Mouse (Mus musculus): Measurements from ENCODE around the gene Odf3l2.
A peak's percentile ranks its signal among the peaks of the same experiment; 100 is the strongest.

Gene Odf3l2

GRCm38 (mm10) chr10:79631432-79631831 lies 14.1 kb downstream of the Odf3l2 start:
- 0 out of 2 replicates have a peak, but pooled peaks have one; percentile 18 for ATAC-seq (ENCODE audit: low TSS enrichment)

GRCm38 (mm10) chr10:79628377-79628776 lies 17.2 kb downstream of the Odf3l2 start:
- ATAC-seq (ENCODE audit: low TSS enrichment) = no peak

GRCm38 (mm10) chr10:79626156-79626555 lies 19.4 kb downstream of the Odf3l2 start:
- ATAC-seq (ENCODE audit: low TSS enrichment) = no peak

GRCm38 (mm10) chr10:79625398-79625797 lies 20.1 kb downstream of the Odf3l2 start:
- ATAC-seq (ENCODE audit: low TSS enrichment) = no peak

GRCm38 (mm10) chr10:79623950-79624349 lies 21.6 kb downstream of the Odf3l2 start:
- ATAC-seq (ENCODE audit: low TSS enrichment) = 0 out of 2 replicates have a peak, but pooled peaks have one; percentile 9

GRCm38 (mm10) chr10:79616376-79616775 lies 29.2 kb downstream of the Odf3l2 start:
- ATAC-seq (ENCODE audit: low TSS enrichment) = no peak

GRCm38 (mm10) chr10:79615860-79616259 lies 29.7 kb downstream of the Odf3l2 start:
- peak; percentile 18; the same call in 1 of the 2 replicates for ATAC-seq (ENCODE audit: low TSS enrichment)

GRCm38 (mm10) chr10:79614305-79614643 lies 31.3 kb downstream of the Odf3l2 start:
- ATAC-seq (ENCODE audit: low TSS enrichment) = no peak; the same call in 1 of the 2 replicates

- ATAC-seq (ENCODE audit: low TSS enrichment) = peak; percentile 65
Observed at GRCm38 (mm10) chr10:79613578-79614304, 31.8 kb downstream of the Odf3l2 start, which contains the start of gene C2cd4c. C2cd4c (minus strand) TSS chr10:79614025.

- no peak for ATAC-seq (ENCODE audit: low TSS enrichment)
Observed at GRCm38 (mm10) chr10:79612192-79613135, 33.1 kb downstream of the Odf3l2 start.

GRCm38 (mm10) chr10:79611296-79611695 lies 34.2 kb downstream of the Odf3l2 start:
- ATAC-seq (ENCODE audit: low TSS enrichment) = no peak

GRCm38 (mm10) chr10:79609276-79609675 lies 36.3 kb downstream of the Odf3l2 start:
- no peak for ATAC-seq (ENCODE audit: low TSS enrichment)

GRCm38 (mm10) chr10:79607892-79608291 lies 37.6 kb downstream of the Odf3l2 start:
- ATAC-seq (ENCODE audit: low TSS enrichment) = no peak

GRCm38 (mm10) chr10:79606537-79606936 lies 39.0 kb downstream of the Odf3l2 start:
- 0 out of 2 replicates have a peak, but pooled peaks have one; percentile 22 for ATAC-seq (ENCODE audit: low TSS enrichment)

- no peak; the same call in 1 of the 2 replicates for ATAC-seq (ENCODE audit: low TSS enrichment)
Observed at GRCm38 (mm10) chr10:79597936-79598230, 47.7 kb downstream of the Odf3l2 start.

GRCm38 (mm10) chr10:79597051-79597935 lies 48.2 kb downstream of the Odf3l2 start:
- ATAC-seq (ENCODE audit: low TSS enrichment) = peak; percentile 85

GRCm38 (mm10) chr10:79595590-79595929 lies 50.0 kb downstream of the Odf3l2 start:
- peak; percentile 7; the same call in 1 of the 2 replicates for ATAC-seq (ENCODE audit: low TSS enrichment)

- ATAC-seq (ENCODE audit: low TSS enrichment) = peak; percentile 71
Observed at GRCm38 (mm10) chr10:79594872-79595589, 50.5 kb downstream of the Odf3l2 start.

- no peak for ATAC-seq (ENCODE audit: low TSS enrichment)
Observed at GRCm38 (mm10) chr10:79594111-79594510, 51.4 kb downstream of the Odf3l2 start.

GRCm38 (mm10) chr10:79590702-79591101 lies 54.8 kb downstream of the Odf3l2 start:
- no peak for ATAC-seq (ENCODE audit: low TSS enrichment)

All from frontal cortex, adult (tissue).